Mouse (Mus musculus): ENCODE results near the gene Shf. TPM values are rescaled to one million over a fixed set of nuclear protein-coding genes. Genes with fewer than 3 reads are reported as not detected.
"Not testable (repeated sequence)": the region's sequence is repeated elsewhere in the genome, so short reads cannot be mapped to it uniquely, and the experiment has no call there.

Shf gene
- total RNA-seq (2021): 10 to 100 TPM; 68.3 to 76.2 TPM

DNA sequence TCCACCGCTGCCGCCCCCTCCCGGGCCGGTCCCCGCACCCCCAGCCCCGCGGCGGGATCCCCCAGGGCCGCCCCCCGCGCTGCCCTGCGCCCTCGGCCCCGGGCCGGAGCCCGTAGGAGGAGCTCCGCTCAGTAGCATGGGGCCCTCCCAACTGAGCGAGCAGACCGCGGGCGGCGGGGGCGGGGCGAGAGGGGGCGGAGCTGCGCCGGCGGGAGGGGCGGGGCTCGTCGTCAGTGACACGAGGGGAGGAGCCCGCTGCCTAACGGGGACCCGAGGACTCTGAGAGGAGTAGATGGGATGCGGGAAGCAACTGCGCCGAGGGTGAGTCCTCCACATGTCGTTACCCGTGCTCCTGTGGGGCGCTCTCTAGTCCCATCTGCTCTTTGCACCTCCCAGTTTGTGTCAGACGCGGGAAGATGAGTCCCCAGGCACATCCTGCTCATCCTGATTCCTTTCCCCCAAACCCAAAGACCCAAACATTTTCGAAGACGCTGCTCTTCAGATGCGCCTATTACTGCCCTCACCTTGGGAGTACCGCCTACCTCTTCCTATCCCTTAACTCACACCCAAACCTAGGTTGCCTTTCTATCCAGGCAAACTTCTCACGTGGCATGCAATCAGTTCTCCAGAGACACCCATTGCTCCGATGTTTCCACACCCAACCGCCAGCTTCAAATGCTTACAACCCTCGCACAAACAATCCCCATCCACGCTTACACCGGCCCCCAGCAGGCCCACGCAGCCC, at the start of gene Shf:
Shf (minus strand) TSS at position 168 of the 745 bp plus-strand sequence.
- intact Hi-C loops (cut with DNase I): loop anchor here (2.0 kb wide), 1 partner anchor 20 kb away; no protein-coding TSS in a partner anchor
- peak; percentile 86 to 88 for DNase-seq (ENCODE audit: low spot score in 2 of 2)

- intact Hi-C loops (cut with DNase I): no loop called here
- no peak for DNase-seq (ENCODE audit: low spot score in 2 of 2)
Observed at GRCm38 (mm10) chr2:122408928-122409327, 40.0 kb upstream of the Shf start.

DNA sequence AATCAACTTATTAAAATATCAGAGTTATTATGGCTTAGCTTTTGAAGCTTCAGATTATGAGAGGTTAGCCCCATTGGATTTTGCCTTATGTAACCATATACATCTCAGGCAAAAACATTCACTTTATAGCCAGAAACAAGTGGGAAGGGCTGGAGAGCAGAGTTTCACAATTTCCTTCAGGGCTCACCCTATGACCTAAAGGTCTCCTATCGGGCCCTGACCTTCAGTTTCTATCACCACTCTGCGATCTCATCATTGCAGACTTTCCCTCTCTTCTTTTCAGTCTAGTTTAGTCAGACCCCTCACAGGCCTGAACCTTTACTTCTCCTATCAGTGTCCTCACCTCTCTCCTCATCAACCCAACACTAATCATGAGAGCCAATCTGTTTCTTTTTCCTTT, 38.6 kb upstream of the Shf start:
- intact Hi-C loops (cut with DNase I): no loop called here
- DNase-seq (ENCODE audit: low spot score in 2 of 2): no peak

DNA sequence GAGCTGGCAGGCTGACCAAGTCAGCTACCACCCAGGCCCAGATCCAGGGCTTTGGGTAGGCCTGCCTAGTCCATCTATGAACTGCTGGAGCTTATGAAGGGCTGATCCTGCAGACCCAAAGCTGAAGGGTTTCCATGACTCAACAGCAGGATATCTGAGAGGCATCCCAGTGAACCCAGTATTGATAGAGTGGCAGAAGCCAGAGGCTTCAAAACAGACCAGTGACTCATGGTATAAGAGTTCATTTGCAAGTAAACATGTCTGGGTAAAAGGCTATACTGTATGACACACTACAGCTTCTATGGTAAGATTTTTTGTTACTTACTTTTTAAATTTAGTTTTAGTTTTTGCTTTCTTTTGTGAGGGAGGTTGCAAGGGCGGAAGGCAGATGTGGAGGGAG, 27.2 kb upstream of the Shf start:
- intact Hi-C loops (cut with DNase I): no loop called here
- no peak for DNase-seq (ENCODE audit: low spot score in 2 of 2)

GRCm38 (mm10) chr2:122387135-122387534, 18.2 kb upstream of the Shf start:
- not testable (repeated sequence) for DNase-seq (ENCODE audit: low spot score in 2 of 2)
- intact Hi-C loops (cut with DNase I): loop anchor here (10.0 kb wide), 1 partner anchor 368 kb away; no protein-coding TSS in a partner anchor

- intact Hi-C loops (cut with DNase I): loop anchor here (10.0 kb wide), 1 partner anchor 370 kb away; no protein-coding TSS in a partner anchor
- DNase-seq (ENCODE audit: low spot score in 2 of 2): no peak
Observed at GRCm38 (mm10) chr2:122385095-122385494, 16.1 kb upstream of the Shf start.

DNA sequence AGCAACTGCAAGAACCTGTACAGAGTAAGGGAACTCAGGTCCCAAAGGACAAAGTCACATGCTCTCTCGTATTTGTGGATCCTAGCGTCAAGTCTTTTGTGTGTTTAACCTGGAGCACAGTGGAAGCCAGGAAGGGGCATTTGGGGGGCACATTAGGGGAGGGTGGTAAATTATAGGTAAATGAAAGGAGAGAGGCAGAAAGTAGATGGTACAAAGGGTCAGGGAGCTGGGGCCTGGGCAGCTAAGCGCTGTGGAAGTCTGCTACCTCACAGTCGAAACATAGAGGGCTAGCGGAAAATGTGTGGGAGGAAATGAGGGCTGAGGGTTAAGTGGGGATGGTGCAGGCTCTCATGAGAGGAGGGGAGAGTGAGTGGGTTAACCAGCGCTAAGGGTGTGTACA, 13.2 kb upstream of the Shf start:
- intact Hi-C loops (cut with DNase I): loop anchor here (5.0 to 10.0 kb wide), 2 partner anchors 85 to 373 kb away; no protein-coding TSS in a partner anchor
- DNase-seq (ENCODE audit: low spot score in 2 of 2): no peak

DNA sequence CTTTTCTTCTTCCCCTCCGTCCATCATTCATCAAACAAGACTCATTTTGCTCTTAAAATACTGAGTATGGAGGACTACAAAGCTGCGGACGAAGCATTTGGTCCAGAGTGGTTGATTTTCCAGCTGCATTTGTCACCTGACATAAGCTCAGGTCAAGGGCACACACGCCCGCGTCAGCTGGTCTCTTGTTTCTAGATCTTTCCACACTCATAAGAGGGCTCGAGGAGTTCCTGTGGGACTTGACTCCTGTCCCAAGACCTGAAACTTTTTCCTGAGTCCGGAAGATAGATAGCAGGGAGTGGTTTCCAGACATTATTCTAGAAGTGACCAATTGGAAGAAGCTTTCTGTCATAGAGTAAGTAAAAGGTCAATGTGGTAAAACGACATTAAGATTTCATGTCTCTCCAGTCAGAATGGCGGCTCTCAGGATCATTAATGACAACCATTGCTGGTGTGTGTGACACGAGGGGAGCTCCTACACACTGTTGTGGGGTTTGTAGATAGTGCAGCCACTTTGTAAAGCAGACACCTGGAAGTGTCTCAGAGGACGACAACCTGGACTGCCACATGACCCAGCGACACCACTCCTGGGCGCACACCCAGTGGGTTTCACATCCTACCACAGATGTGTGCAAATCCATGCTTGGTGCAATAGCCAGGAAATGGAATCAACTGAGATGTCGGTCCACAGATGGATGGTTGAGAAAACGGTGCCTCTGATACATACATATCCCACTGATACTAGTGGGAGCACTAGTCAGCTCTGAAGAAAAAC, 12.6 kb upstream of the Shf start:
- intact Hi-C loops (cut with DNase I): loop anchor here (1.0 to 10.0 kb wide), 3 partner anchors 86 to 373 kb away; no protein-coding TSS in a partner anchor
- DNase-seq (ENCODE audit: low spot score in 2 of 2): no peak

DNA sequence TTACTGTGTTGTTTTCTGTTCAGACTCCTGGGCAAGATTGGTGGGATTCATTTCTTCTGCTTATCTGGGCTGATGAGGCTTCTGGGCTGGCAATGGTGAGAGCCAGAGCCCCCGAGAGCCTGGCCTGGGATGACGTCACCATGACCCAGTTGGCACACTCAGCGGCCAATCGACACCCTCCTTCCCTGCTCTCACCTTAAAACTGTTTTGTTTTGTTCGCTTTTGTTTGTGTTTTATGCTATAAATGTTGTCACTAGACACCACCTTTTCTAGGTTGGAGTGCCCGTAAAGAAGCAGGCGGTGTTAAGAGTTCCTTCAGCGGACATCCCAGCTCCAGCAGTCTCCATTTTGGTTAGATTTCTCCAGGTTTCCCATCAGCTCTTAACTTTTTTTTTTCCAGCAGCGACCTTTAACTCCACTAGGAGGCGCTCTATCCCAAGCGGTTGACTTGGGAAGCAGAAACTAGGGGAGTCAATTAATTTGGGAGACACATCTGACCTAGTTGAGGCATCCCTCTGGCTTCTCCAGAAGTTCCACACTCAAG, 11.9 kb upstream of the Shf start:
- DNase-seq (ENCODE audit: low spot score in 2 of 2): peak; percentile 44 to 62
- intact Hi-C loops (cut with DNase I): loop anchor here (1.0 to 10.0 kb wide), 3 partner anchors 86 to 374 kb away; no protein-coding TSS in a partner anchor

- DNase-seq (ENCODE audit: low spot score in 2 of 2): no peak
- intact Hi-C loops (cut with DNase I): loop anchor here (5.0 kb wide), 3 partner anchors 72 to 238 kb away; no protein-coding TSS in a partner anchor
Observed at GRCm38 (mm10) chr2:122379292-122379650, 10.3 kb upstream of the Shf start.

- DNase-seq (ENCODE audit: low spot score in 2 of 2): peak in 1 of 2 experiments; percentile 23
- intact Hi-C loops (cut with DNase I): loop anchor here (1.0 to 5.0 kb wide), 4 partner anchors 30 to 239 kb away; no protein-coding TSS in a partner anchor
Observed at GRCm38 (mm10) chr2:122378421-122379291, 9.7 kb upstream of the Shf start.

GRCm38 (mm10) chr2:122377751-122378246, 8.8 kb upstream of the Shf start:
- intact Hi-C loops (cut with DNase I): loop anchor here (1.0 to 5.0 kb wide), 4 partner anchors 29 to 240 kb away; no protein-coding TSS in a partner anchor

DNA sequence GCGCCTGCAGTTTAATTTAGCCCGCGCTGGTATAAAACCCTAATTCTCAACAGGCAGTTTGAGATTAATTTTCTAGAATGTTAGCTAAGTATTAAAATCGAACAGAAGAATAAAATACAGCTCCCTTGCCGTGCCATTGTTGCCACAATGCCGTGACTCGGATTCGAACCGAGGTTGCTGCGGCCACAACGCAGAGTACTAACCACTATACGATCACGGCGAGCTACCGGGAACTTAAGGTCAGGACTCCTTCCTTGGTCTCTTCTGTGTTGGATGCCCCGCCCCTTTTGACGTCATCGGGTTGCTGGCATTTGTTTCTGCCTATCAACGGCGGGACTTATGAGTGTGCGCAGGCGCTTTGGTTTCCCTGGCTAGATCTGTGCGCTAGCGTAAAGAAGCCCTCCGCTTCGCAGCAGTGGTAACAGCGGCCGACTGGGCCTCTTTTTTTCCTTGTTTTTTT, 8.3 kb upstream of the Shf start:
- intact Hi-C loops (cut with DNase I): loop anchor here (5.0 kb wide), 3 partner anchors 70 to 240 kb away; no protein-coding TSS in a partner anchor
- peak; percentile 97 to 99 for DNase-seq (ENCODE audit: low spot score in 2 of 2)

More at GRCm38 (mm10) chr2:122377751-122378246, 8.8 kb upstream of the Shf start:
- DNase-seq (ENCODE audit: low spot score in 2 of 2): peak; percentile 78 to 79

GRCm38 (mm10) chr2:122376041-122376561, 7.1 kb upstream of the Shf start:
- intact Hi-C loops (cut with DNase I): loop anchor here (5.0 kb wide), 3 partner anchors 69 to 241 kb away; no protein-coding TSS in a partner anchor
- peak in 1 of 2 experiments; percentile 64 for DNase-seq (ENCODE audit: low spot score in 2 of 2)

DNA sequence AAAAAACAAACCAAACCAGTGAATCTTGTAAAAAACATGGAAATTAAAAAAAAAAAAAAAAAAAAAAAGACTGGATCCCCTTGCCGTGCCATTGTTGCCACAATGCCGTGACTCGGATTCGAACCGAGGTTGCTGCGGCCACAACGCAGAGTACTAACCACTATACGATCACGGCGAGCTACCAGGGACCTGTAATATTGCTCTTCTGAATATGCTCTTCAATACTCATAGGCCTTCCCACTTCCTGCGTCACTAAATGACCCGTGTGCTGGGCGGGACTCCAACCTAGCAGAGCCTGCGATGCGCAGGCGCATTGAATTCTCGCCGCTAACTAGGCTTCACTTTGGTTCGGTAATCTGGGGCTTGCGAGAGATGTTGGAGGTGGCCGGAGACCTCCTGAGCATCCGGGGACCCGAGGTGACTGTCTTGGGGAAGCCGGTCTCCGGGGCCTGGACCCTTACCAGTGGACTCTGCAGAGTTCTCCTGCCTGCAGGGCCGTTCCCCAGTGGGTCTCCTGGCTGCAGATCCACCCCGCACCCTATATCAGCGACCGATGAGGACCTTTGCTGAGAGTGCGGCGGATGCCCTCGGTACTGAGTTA, 6.5 kb upstream of the Shf start:
- intact Hi-C loops (cut with DNase I): loop anchor here (2.0 to 5.0 kb wide), 4 partner anchors 68 to 257 kb away; partner anchors contain the start of gene Spg11
- peak; percentile 95 to 96 for DNase-seq (ENCODE audit: low spot score in 2 of 2)

DNA sequence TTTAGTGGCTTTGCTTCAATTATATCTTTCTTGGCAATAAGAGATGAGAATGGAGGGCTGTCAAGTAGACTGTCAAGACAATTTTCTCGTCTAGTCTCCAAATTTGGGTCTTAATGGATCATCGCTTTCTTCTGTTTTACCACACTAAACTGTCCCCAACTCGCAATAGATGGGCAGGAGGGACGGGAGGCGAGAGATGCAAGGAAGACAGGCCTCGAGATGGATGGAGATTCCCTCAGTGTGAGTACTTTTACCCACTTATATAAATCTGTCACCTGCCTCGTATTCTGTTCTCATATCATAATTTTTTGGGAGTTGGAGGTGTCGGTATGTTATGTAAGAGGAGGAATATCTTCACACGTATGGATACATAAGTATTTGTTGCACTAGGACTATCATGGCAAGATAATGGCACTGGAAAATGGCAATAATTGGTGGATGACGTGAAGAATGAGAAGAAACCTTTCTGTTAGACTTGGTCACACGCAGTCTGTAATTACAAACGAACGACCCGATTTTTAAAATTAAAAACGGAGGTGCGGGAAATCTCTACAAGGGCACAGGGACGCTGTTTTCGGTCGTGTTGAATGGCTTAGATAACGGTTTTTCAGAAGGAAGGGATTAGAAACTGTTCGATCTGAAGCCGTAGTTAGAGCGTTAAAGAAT, 5.8 kb upstream of the Shf start:
- intact Hi-C loops (cut with DNase I): loop anchor here (2.0 to 5.0 kb wide), 4 partner anchors 67 to 256 kb away; partner anchors contain the start of gene Spg11
- no peak for DNase-seq (ENCODE audit: low spot score in 2 of 2)

DNA sequence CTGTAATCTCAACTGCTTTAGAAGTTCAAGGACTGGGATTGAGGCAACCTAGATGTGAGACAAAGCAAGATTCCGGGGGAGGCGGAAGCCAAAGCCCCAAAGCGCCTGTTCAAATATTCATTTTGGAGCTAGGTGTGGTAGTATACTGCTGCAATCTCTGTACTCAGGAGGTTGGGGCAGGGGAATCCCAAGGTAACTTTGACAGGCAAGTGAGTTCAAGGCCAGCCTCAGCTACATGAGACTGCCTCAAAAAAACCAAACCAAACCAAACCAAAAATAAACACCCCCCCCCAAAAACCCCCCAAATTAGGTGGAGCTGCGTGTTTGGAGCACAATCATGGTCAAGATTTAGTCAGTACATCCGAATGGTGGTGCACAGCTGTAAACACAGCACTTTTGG, 5.0 kb upstream of the Shf start:
- no peak for DNase-seq (ENCODE audit: low spot score in 2 of 2)
- intact Hi-C loops (cut with DNase I): loop anchor here (2.0 kb wide), 1 partner anchor 255 kb away; the partner anchor contains the start of gene Spg11
